Mouse (Mus musculus) CH12.LX (cell line): ENCODE results near the gene Carnmt1.

Source experiments
- EP300 ChIP-seq: IDR thresholded peaks from 2 replicates; pipeline ENCODE4 v1.6.1; 2011; ENCODE audit warnings: low read length, improper control_type of control experiment
- POLR2AphosphoS2 ChIP-seq: IDR thresholded peaks from 2 replicates; pipeline ENCODE4 v1.6.1; 2011; ENCODE audit warnings: low read depth, low read length, improper control_type of control experiment
- SMC3 ChIP-seq: IDR thresholded peaks from 2 replicates; pipeline ENCODE4 v1.6.1; 2011; ENCODE audit warnings: low read depth, low read length, improper control_type of control experiment

GRCm38 (mm10) chr19:18663904-18664303 lies 6.7 kb upstream of the Carnmt1 start:
- TF ChIP-seq POLR2AphosphoS2 (no peak), EP300 (no peak), SMC3 (no peak; the same call in 1 of the 2 replicates)
